Mouse (Mus musculus) T-helper 17 cell (primary cell): ENCODE results near the gene Ptprn2.

Experiments
- in situ Hi-C, 2 experiments: fragments of 300-600 bp; cut with MboI, MseI; formaldehyde crosslinking; loops; 1 replicate in 1 of 2; 2 replicates in 1 of 2; pipeline ENCODE4 v1.15.1; 2025; ENCODE audit warnings: high pct_unique_total_duplicates in 2 of 2

The Ptprn2 gene

DNA sequence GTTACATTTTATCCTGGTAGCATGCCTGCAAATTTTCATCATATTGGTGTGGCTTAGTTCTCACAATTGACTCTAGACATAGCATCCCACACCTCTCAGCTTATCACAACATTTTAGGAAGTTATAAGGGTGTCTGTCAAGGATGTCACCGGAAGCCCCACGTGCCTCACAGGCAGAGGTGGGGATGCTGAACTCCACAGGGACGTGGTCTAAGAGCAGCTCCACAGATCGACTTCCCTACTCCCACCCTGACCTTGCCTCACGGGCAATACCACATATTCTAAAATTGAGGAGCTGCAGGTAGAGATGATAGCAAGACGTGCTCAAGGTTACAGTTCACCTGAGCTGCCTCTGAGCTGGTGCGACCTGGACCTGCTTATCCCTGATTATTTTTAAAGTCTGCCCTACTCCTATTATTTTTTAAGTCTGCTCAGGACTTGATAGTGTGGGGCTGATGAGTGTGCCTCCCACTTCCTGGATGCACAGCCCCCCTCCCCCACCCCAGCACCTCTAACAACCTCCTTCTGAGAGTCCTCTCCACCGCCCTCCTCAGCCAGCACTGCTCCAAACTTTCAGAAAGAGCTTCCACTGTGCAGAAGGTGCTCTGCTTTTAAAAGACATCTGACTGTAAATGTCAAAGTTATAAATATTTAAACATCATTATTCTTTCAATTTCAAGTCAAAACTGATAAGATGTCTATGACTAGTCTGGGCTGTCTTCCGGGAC lies 672.3 kb downstream of the Ptprn2 start:
- in situ Hi-C loops = no loop called here

DNA sequence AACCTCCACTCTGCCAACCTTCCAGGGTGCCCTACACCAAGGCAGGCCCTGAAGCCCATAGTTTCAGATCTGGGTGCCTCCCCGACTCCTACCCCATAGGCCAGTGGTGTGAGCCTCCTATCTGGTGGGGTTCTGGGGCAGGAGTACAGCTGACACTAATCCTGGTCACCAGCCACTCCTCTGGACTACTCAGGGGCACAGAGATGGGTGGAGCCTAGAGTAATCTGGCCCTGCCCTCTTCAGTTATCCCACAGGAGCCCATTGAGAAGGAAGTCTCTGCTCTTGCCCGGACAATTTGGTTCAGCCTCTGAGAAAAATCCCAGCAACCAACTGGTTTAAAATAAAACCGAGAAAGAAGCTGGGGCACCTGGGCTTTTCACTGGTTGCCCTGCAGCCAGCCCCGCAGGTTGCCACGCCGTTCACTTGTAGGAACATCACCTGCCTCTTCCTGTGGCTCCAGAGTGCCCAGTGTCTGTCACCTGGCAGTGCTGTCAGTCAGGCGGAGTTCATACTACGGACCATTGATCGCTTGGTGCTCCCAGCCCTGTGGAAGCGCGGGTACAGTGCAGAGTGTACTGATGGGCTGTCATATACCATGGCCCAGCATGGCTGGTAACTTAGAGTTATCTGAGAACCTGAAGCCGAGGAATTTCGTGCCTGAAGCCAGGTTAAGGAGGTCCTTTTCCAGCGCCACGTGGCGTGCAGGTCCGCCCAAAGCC lies 673.6 kb downstream of the Ptprn2 start:
- in situ Hi-C loops = no loop called here

DNA sequence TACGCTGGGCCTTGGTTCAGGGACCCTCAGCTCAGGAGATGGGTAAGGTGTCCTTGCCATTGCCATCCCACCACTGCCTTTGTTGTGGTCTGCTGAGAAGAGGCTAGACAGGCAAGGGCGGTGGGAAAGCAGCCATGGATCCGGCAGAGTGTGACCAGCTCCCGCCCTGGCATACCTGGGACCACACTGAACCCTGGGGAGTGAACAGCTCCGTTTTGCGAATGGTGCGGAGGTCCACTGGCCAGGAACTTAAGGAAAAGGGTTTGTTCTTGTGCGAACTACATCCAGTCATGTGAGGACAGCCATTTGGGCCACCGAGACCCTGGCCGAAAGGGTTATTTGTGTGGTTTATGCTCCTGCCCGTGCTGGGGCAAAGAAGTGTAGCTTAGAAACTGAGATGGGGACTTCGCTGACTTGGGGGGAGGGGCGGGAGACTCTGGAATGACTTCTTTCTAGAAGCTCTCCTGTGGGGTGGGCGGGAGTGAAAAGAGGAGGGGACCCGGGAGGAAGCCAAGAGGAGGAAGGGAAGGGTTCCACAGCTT lies 674.2 kb downstream of the Ptprn2 start:
- in situ Hi-C loops = no loop called here

- in situ Hi-C loops = no loop called here
Measured at GRCm38 (mm10) chr12:117160211-117160891, 674.8 kb downstream of the Ptprn2 start.

DNA sequence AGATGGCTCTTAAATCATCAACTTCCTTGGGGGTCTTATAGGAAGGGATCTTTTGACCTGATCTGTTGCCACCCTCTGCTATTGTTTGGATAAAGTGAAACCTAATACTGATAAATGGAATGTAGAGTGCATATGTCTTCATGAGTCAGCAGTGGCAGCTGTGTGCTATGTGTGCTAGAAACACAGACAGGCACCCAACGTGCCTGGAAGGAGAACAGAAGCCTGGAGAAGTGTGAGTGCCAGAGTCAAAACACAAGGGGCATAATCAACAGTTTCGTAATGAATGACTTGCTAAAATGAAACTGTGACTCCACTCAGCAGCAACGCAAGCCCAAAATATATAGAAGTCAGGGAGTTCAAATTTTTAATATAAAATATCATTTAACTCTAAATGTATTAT lies 676.7 kb downstream of the Ptprn2 start:
- in situ Hi-C loops = no loop called here

DNA sequence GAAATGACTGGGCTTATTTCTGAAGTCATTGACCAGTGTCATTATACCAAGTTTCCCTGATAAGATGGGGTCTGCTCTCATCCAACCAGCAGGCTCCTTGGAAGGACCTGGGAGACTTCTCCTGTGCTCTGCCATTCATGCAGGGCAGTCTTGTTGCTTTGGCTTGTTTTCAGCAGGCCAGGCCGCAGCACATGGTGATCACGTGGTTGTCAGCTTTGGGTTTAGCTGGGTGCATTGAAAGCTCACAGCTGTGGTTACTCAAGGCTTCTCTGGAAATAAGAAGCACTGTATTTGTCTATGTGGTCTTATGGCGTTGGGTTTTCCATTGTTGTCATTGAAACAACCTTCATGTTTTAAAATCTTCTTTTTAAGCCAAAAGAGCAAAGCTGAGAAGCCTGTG lies 678.3 kb downstream of the Ptprn2 start:
- in situ Hi-C loops = no loop called here

- in situ Hi-C loops = no loop called here
Measured at GRCm38 (mm10) chr12:117166266-117166665, 680.7 kb downstream of the Ptprn2 start.

DNA sequence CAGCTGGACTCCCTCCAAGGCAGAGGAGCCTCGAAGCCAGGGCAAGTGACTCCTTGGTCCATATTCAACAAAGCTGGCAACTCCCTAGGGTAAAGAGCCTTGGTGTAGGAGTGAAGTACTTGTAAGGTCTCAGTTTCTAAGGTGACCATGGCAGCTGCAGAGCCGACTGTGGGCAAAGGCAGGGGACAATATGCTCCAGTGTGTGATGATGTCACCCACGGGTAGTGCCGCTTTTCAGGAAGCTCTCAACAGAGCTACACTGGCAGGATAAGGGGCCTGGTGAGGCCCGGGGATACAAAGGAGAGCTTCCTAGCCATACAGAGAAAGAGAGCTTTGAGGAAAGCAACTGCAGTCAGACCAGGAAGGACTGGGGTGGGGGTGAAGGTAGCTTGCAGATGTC lies 684.1 kb downstream of the Ptprn2 start:
- in situ Hi-C loops = loop anchor here in 1 of 2 experiments (5.0 kb wide), 1 partner anchor 1178 kb away; no protein-coding TSS in a partner anchor

DNA sequence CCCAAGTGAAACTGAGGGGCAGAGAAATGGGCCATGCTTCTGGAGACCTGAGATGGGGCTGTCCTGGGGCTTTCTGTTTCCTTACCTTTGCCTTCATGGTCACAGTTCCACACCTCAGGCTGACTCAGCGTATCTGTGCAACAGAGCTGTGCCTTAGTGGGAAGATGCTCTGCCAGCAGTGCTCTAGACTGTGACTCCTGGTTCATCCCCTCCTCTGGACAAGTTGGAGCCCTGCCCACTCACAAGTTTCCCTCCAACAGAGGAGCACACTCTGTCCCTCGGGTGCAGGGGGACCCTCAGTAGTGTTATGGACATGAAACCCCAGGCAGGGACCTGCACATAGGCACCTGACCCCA lies 687.0 kb downstream of the Ptprn2 start:
- in situ Hi-C loops = loop anchor here in 1 of 2 experiments (5.0 kb wide), 1 partner anchor 1175 kb away; no protein-coding TSS in a partner anchor

DNA sequence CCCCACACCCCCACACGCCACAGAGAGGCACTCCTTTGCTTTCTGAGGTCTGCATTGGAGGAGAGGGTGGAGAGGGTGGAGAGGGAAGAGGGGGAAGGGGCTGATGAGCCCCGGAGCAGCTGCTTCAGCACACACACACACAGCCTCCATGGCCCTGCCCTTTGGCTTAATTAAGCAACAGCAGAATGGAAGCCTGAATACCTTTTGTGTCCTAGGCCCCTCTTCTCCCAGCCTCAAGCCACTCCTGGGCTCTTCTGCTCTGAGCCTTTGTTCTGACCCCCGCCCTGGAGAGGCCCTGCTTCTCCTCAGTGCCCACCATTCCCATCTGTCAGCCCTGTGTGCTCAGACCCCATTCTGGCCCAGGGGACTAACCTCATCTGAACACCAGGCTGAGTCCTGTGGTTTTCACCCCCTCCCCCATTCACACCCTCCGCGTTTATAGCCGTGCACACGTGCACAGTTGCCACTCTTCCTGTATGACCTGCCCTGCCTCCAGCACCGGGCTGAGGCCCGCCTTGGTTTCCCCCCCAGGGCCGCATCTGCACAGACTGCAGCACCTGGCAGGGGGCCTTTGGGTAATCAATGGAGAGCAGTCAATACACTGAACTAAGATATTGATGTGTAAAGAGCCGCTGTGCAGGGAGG lies 687.5 kb downstream of the Ptprn2 start:
- in situ Hi-C loops = loop anchor here in 1 of 2 experiments (5.0 kb wide), 1 partner anchor 1174 kb away; no protein-coding TSS in a partner anchor

DNA sequence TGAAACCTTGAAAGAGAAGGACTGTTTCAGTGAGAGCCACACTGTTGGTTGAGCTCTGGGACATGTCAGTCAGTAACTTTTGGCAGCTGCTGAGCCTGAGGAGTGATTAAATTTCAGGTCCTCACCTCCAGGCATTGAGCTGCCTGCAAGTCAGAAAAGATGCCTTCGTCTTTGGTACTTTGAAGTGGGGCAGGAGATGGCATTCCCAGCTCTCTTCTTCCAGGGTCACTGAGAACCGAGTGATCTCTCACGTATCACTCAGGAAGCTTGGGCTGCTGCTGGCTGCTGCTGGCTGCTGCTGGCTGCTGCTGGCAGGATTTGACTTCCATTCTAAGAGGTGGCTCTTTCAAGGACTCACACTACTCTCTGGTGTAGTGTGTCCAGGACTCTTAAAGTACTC lies 688.7 kb downstream of the Ptprn2 start:
- in situ Hi-C loops = loop anchor here in 1 of 2 experiments (5.0 kb wide), 1 partner anchor 1173 kb away; no protein-coding TSS in a partner anchor

GRCm38 (mm10) chr12:117175072-117175681 lies 689.7 kb downstream of the Ptprn2 start:
- in situ Hi-C loops = no loop called here

DNA sequence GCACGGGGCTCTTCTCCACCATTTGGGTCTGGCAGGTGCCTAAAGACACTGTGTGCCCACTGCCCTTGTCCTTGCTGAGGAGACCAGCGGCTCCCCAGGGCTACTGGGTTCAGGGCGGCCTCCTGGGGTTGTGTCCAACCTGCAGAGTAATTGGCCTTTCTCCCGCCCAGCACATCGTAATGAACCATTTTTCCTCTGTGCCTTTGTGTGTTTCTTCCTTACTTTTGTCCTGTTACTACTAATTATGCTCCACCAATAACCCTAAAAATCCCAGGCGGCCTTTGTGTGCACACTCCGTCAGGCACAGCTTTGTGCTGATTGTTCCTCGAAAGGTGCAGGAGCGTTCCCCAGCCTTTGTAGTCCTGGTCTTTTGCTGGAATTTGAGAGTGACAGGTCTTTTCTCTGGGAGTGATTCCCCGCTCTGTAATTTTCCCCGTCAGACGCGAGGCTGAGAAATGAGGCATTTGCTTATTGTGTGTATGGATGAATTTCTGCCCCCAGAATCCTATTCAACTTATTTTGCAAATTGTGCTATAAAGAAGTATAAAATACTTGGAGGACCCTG lies 690.8 kb downstream of the Ptprn2 start:
- in situ Hi-C loops = no loop called here

- in situ Hi-C loops = no loop called here
Measured at GRCm38 (mm10) chr12:117187167-117187566, 701.6 kb downstream of the Ptprn2 start.

DNA sequence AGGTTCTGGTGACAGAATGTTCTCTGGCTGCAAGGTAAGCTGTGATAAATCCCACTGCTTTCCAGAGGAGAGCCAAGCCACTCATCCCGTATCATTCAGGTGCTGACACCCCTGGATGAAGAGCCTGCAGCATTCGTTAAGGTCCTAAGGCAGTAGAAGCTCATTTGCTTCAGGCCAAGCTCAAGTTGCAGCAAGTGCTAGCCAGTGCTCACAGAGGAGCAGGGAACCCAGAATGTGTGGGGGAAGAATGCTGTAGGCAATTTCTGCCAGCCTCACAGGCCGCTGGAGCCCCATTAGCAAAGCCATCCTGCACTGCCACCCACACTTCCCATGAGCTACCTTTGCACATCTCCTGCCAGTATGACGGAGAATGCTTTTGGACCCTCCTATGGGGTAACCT lies 706.5 kb downstream of the Ptprn2 start:
- in situ Hi-C loops = no loop called here

DNA sequence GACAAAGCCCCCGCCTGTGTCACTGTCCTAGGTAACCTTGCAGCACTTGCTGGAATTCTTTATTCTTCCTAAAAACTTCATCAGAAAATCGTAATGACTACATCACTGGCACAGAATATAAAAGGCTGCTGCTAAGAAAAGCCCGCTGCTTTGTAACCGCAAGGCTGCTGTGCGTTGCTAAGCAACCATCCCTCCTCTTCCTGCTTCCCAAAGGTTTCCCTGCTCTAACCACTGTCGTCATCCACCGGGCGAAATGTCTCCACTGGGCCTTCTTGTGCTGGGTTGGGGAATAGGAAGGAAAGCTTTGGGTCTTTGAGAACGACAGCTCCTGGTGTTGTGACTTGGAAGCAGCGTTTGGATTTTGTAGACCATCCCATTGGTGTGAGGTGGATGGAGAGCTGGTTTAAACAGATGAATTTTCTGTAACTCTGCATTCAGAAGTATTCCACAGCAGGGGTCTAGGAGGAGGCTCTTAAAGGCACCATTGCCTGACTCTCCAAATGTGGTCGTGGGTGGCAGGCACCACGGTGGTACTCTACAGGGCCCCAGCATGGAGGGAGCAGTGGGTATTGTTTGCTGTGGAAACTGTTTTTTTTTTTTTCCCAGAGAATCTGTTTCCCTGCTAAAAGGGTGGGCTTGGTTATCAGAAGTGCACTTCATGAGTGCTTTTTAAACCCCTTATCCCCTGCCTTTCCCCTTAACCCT lies 711.4 kb downstream of the Ptprn2 start:
- in situ Hi-C loops = no loop called here

DNA sequence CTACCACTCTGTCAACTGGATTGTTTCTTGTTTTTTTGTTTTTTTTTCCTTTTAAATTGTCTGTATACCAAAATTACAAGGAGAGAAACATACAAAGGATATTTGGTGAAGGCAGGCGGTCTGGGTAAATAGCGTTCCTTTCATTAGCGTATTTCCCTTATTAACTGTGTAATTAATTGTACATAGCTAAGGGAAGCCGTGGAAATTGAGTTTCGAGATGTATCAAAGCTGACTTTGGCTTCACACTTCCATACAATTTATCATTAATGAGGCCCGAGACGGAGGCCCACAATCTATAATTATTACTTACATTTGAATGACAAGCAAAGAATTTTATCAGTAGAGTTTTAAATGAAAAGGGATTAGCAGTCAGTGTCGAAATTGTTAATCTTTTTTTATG lies 712.6 kb downstream of the Ptprn2 start:
- in situ Hi-C loops = no loop called here

DNA sequence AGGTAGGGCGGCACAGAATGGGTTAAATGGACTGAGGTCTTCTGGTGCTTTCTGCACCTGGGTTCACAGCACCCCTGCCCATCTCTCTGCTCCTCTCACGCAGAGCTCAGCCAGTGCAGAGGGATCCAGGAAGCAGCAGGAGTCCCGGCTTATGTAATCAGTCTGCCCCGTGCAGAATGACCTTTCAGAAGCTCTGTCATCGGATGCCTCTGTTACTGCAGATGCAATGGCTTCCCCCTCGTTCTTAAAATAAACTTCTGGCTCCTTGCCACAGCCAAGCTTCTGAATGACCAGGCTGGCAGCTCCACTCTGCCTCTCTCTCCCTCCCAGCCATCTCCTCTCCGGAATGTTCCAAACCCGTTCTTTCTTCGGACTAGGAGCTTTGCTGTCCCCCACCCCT lies 714.6 kb downstream of the Ptprn2 start:
- in situ Hi-C loops = no loop called here

DNA sequence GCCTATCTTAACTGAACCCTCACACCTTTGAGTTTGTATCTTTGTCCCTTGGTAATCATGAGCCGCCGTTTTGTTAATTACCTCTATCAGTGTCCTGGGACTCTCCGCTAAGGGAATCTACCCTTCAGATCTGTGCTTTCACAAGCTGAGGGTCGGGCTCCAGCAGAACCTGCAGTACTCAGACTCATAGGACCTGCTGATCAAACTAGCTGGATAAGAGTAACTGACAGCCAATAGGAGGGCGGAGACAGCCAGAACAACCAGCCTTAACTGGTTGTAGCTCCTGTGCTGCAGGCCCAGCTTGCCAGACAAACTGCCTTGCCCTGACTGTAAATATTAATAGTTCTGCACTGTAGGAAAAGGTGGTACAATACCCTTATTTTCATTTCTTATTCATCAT lies 715.1 kb downstream of the Ptprn2 start:
- in situ Hi-C loops = no loop called here

DNA sequence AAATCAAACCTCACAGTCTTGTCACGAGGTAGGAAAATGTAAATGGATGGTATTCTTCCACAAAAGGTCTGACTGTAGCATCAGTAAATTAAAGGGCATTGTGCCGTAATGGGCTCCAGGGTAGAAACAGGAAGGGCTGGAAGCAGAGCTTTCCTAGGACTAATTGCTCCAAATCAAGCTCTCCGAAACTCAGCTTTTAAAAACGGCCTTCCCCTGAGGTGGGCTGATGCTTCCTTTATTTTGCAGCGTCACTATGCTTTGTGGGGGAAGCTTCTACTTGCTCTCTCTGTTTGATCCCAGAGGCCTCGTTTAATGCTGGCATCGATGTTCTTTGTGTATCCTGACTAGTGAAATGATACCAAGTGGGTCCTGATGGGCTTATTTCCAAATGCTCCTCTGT lies 718.0 kb downstream of the Ptprn2 start:
- in situ Hi-C loops = no loop called here
